Mouse (Mus musculus) ES-E14 (cell line): ENCODE results near the gene Thop1. TPM values are rescaled to one million over a fixed set of nuclear protein-coding genes. Genes with fewer than 3 reads are reported as not detected.
A peak's percentile ranks its signal among the peaks of the same experiment; 100 is the strongest.

Source experiments
- DNase-seq: peaks from one replicate; pipeline ENCODE4 v3.0.0-alpha.2; 2013; ENCODE audit warnings: low read depth, low spot score
- H3K27ac ChIP-seq: 2 replicates; pipeline ENCODE4 v1.5.1; 2012; ENCODE audit warnings: low read depth, mild to moderate bottlenecking, low read length, moderate library complexity, mixed read lengths; ENCODE audit not compliant: poor library complexity, insufficient read depth, severe bottlenecking
- H3K36me3 ChIP-seq: 2 replicates; pipeline ENCODE4 v1.6.1; 2012; ENCODE audit warnings: mild to moderate bottlenecking, low read length, moderate library complexity, mixed read lengths; ENCODE audit not compliant: control insufficient read depth, poor library complexity, insufficient read depth, severe bottlenecking
- H3K4me1 ChIP-seq, 2 experiments: fragments of 150-350 bp in 1 of 2; sonication (generic) in 1 of 2; 2 replicates each; pipeline ENCODE4 v1.6.1; 2012; ENCODE audit warnings: low read length in 2 of 2, mild to moderate bottlenecking in 1 of 2, mixed read lengths in 1 of 2; ENCODE audit not compliant: control insufficient read depth in 2 of 2, insufficient read depth in 2 of 2, poor library complexity in 1 of 2
- H3K4me3 ChIP-seq, 2 experiments: fragments of 150-350 bp in 1 of 2; sonication (generic) in 1 of 2; 2 replicates each; pipeline ENCODE4 v1.5.1; 2012; ENCODE audit warnings: low read length in 2 of 2, low read depth in 1 of 2, mild to moderate bottlenecking in 1 of 2, mixed read lengths in 1 of 2; ENCODE audit not compliant: insufficient read depth in 1 of 2, poor library complexity in 1 of 2, severe bottlenecking in 1 of 2
- H3K9ac ChIP-seq: 2 replicates; pipeline ENCODE4 v1.6.1; 2012; ENCODE audit warnings: low read depth, mild to moderate bottlenecking, low read length, mixed read lengths; ENCODE audit not compliant: poor library complexity, insufficient read depth, severe bottlenecking
- H3K9me3 ChIP-seq: fragments of 150-350 bp; sonication (generic); 2 replicates; pipeline ENCODE4 v1.6.1; 2012; ENCODE audit warnings: low read depth, mild to moderate bottlenecking, low read length; ENCODE audit not compliant: control insufficient read depth, insufficient read depth
- CHD2 ChIP-seq: IDR thresholded peaks from 2 replicates; pipeline ENCODE4 v1.6.1; 2014; ENCODE audit warnings: mild to moderate bottlenecking, low read depth, low read length, inconsistent platforms
- HCFC1 ChIP-seq: IDR thresholded peaks from 2 replicates; pipeline ENCODE4 v1.6.1; 2012; ENCODE audit warnings: low read length, inconsistent platforms, borderline replicate concordance; ENCODE audit not compliant: insufficient read depth
- MAFK ChIP-seq: IDR thresholded peaks from 2 replicates; pipeline ENCODE4 v1.6.1; 2014; ENCODE audit warnings: mild to moderate bottlenecking, low read depth, low read length, inconsistent platforms; ENCODE audit not compliant: insufficient read depth
- ZC3H11A ChIP-seq: IDR thresholded peaks from 2 replicates; pipeline ENCODE4 v1.6.1; 2012; ENCODE audit warnings: low read depth, mild to moderate bottlenecking, inconsistent platforms, low read length, borderline replicate concordance
- ZNF384 ChIP-seq: IDR thresholded peaks from 2 replicates; pipeline ENCODE4 v1.6.1; 2012; ENCODE audit warnings: low read depth, low read length, inconsistent platforms
- in situ Hi-C, 2 experiments: fragments of 600-800 bp; cut with MboI; formaldehyde crosslinking; loops; one replicate each; pipeline ENCODE4 v1.15.1; 2025; ENCODE audit warnings: low sequenced_read_pairs in 2 of 2, inconsistent platforms in 1 of 2; ENCODE audit not compliant: unreplicated experiment in 2 of 2
- total RNA-seq: library from RNA; depleted of rRNA; stranded (reverse); fragments of 300-350 nt; gene quantifications from 2 replicates; pipeline ENCODE4 v1.2.3, GENCODE M21; 2012

The Thop1 gene
- total RNA-seq, 1 experiment, result 155 TPM

DNA sequence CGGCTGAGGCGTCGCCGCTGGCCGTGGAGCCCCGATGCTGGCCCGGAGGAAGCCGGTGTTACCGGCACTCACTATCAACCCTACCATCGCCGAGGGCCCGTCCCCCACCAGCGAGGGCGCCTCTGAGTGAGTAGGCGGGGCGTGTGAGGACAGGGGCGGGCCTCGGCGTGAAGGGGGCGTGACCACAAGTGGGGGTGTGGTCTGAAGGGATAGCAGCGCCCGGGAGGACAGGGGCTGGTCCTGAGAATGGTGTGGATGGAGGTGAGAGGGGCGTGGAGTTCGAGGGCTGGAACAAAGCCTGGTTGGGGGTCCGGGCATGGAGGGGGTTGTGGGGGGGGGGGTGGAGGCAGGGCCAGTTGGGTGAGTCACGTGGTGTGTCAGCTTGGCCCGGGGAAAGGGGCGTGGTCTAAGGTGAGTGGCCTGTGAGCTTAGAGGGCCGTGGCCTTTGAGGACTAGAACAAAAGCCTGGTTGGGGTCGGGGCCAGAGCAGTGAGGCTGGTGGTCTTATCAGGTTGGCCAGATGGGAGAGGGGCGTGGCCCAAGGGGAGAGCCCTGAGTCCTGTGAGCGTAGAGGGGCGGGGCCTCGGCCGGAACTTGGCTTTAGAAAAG lies 36.4 kb downstream of the Thop1 start:
- in situ Hi-C loops, result no loop called here
- H3K9ac ChIP-seq, result peak overlapping the region; percentile 99
- peaks cover 31% of the 10 kb centered on the region for H3K36me3 ChIP-seq
- H3K27ac ChIP-seq, result peak overlapping the region; percentile 97
- peak; percentile 100 for DNase-seq
- peaks cover 0 to 11% of the 10 kb centered on the region in 2 experiments; a peak in 2 of 4 replicates for H3K4me1 ChIP-seq
- no peak for TF ChIP-seq CHD2
- TF ChIP-seq ZNF384, result no peak
- no peak for TF ChIP-seq HCFC1
- TF ChIP-seq MAFK, result no peak
- TF ChIP-seq ZC3H11A, result no peak
- peak overlapping the region; percentile 76 to 91 for H3K4me3 ChIP-seq
- no peaks in the 10 kb centered on the region for H3K9me3 ChIP-seq

GRCm38 (mm10) chr10:81112946-81113345 lies 43.1 kb downstream of the Thop1 start:
- no peak overlapping the region for H3K4me3 ChIP-seq
- no peak overlapping the region for H3K9ac ChIP-seq
- in situ Hi-C loops, result no loop called here
- no peaks in the 10 kb centered on the region for H3K9me3 ChIP-seq
- H3K4me1 ChIP-seq, result peaks cover 0 to 4% of the 10 kb centered on the region in 2 experiments; a peak in 1 of 4 replicates
- H3K36me3 ChIP-seq, result peaks cover 68% of the 10 kb centered on the region
- no peak for DNase-seq
- no peak for TF ChIP-seq HCFC1
- no peak for TF ChIP-seq CHD2
- TF ChIP-seq ZNF384, result no peak
- TF ChIP-seq ZC3H11A, result no peak
- TF ChIP-seq MAFK, result no peak
- no peak overlapping the region for H3K27ac ChIP-seq

DNA sequence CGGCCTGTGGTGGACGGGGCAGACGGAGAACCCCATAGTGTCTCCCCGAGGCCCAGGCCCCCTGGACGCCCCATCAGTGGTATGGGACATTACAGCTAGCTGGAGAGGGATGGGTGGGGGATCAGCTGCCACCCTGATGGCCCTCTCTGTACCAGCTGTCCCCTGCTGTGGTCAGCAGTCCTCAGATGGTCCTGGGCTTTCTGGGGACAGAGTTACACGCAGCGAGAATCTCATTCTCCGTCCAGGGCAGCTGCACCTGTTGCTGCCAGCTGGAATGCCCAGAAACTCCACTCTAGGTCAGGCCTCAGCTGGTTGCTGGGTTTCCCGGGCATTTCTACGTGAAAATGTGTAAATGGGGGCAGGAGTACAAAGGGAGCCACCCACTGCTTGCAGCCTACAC lies 49.8 kb downstream of the Thop1 start:
- DNase-seq, result no peak
- Histone ChIP-seq H3K9me3 (no peaks in the 10 kb centered on the region), H3K27ac (no peak overlapping the region), H3K9ac (no peak overlapping the region), H3K4me1 (peaks cover 0 to 9% of the 10 kb centered on the region in 2 experiments; a peak in 2 of 4 replicates), H3K4me3 (no peak overlapping the region), H3K36me3 (peaks cover 66% of the 10 kb centered on the region)
- in situ Hi-C loops, result no loop called here
- no peak for TF ChIP-seq ZC3H11A
- TF ChIP-seq CHD2, result no peak
- TF ChIP-seq ZNF384, result no peak
- TF ChIP-seq MAFK, result no peak
- TF ChIP-seq HCFC1, result no peak

DNA sequence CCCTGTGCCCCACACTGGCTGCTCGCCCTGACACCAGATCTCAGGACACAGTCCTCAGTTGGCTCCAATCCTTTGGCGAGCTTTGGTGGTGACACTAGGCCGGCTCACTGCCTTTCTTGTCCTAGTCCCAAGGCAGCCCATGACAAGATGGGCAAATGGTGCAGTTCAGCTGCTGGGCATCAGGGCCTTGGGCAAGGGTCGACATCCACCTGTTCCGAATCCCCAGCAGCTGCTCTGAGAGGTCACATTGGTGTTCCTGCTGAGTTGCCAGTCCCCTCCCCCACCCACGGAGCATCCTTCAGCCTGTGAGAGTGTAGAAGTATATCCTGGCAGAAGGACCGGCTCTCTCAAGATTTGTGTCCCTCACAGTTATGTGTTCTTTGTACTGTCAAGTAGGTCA lies 50.8 kb downstream of the Thop1 start:
- no peak overlapping the region; the same call in 1 of the 2 replicates for H3K27ac ChIP-seq
- H3K36me3 ChIP-seq, result peaks cover 57% of the 10 kb centered on the region
- peaks cover 0 to 9% of the 10 kb centered on the region in 2 experiments; a peak in 2 of 4 replicates for H3K4me1 ChIP-seq
- H3K4me3 ChIP-seq, result no peak overlapping the region
- in situ Hi-C loops, result no loop called here
- no peak for TF ChIP-seq ZNF384
- TF ChIP-seq ZC3H11A, result no peak
- no peak for TF ChIP-seq HCFC1
- no peak for TF ChIP-seq MAFK
- TF ChIP-seq CHD2, result no peak
- no peak overlapping the region for H3K9ac ChIP-seq
- H3K9me3 ChIP-seq, result no peaks in the 10 kb centered on the region
- DNase-seq, result no peak

GRCm38 (mm10) chr10:81122889-81123288 lies 53.1 kb downstream of the Thop1 start:
- Histone ChIP-seq H3K4me1 (peaks cover 0 to 9% of the 10 kb centered on the region in 2 experiments; a peak in 2 of 4 replicates), H3K4me3 (no peak overlapping the region), H3K27ac (no peak overlapping the region), H3K9me3 (no peaks in the 10 kb centered on the region), H3K36me3 (peaks cover 45% of the 10 kb centered on the region), H3K9ac (no peak overlapping the region)
- in situ Hi-C loops, result no loop called here
- DNase-seq, result no peak
- no peak for TF ChIP-seq ZC3H11A
- no peak for TF ChIP-seq MAFK
- TF ChIP-seq HCFC1, result no peak
- no peak for TF ChIP-seq CHD2
- TF ChIP-seq ZNF384, result no peak
